Mouse (Mus musculus) brain, embryonic 14.5 days (tissue): ENCODE data around the gene Atp1a3.

Experiments used
- CTCF ChIP-seq: fragments of 200-500 bp; IDR thresholded peaks from 2 replicates; pipeline ENCODE4 v1.5.1; 2012; ENCODE audit warnings: inconsistent platforms, mild to moderate bottlenecking, moderate library complexity, borderline replicate concordance; ENCODE audit not compliant: insufficient read depth, insufficient read length; ENCODE audit errors: extremely low read depth
- POLR2A ChIP-seq: fragments of 200-500 bp; IDR thresholded peaks from 2 replicates; pipeline ENCODE4 v1.6.1; 2012; ENCODE audit warnings: mild to moderate bottlenecking, inconsistent platforms, borderline replicate concordance; ENCODE audit not compliant: poor library complexity, insufficient read depth, insufficient read length, severe bottlenecking; ENCODE audit errors: extremely low read depth

DNA sequence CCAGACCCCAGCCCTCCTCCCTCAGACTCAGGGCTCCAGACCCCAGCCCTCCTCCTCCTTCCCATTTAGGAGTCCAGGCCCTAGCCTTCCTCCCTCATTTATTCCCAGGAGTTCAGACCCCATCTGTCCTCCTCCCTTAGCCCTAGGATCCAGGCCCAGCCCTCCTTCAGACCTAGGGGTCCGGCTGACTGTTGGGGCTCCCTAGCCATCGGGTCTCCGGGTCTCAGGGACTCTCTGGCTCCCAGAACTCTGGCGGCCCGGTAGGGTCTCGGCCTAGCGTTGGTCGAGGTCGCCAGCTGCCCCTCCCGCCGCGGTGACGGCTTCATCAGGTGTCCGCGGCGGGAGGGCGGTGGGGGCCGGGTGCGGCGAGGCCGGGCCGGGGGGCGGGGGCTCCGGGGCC lies 51.8 kb downstream of the Atp1a3 start:
- TF ChIP-seq CTCF (no peak), POLR2A (no peak)
